Mouse (Mus musculus) kidney, adult 2 months (tissue): Measurements from ENCODE around the gene Pkd1l1. TPM values are rescaled to one million over a fixed set of nuclear protein-coding genes. Genes with fewer than 3 reads are reported as not detected.

Source experiments
- DNase-seq: peaks from one replicate; pipeline ENCODE4 v3.0.0; 2021
- H3K27ac ChIP-seq: fragments of 200-500 bp; 2 replicates; pipeline ENCODE4 v1.5.1; 2012; ENCODE audit warnings: low read depth, low read length, control low read depth, inconsistent platforms; ENCODE audit not compliant: insufficient read depth
- H3K27me3 ChIP-seq: fragments of 200-500 bp; replicated peaks from 2 replicates; pipeline ENCODE4 v1.6.1; 2012; ENCODE audit warnings: mild to moderate bottlenecking, moderate library complexity, low read length, inconsistent platforms; ENCODE audit not compliant: control insufficient read depth, insufficient read depth
- H3K36me3 ChIP-seq: fragments of 200-500 bp; 2 replicates; pipeline ENCODE4 v1.6.1; 2012; ENCODE audit warnings: mild to moderate bottlenecking, moderate library complexity, low read length, inconsistent platforms; ENCODE audit not compliant: control insufficient read depth, insufficient read depth
- H3K4me1 ChIP-seq: fragments of 200-500 bp; 2 replicates; pipeline ENCODE4 v1.6.1; 2011; ENCODE audit warnings: low read length; ENCODE audit not compliant: control insufficient read depth, insufficient read depth
- H3K4me3 ChIP-seq: fragments of 200-500 bp; 2 replicates; pipeline ENCODE4 v1.5.1; 2011; ENCODE audit warnings: mild to moderate bottlenecking, low read depth, low read length, control low read depth; ENCODE audit not compliant: insufficient read depth
- CTCF ChIP-seq: fragments of 200-500 bp; conservative IDR thresholded peaks from 2 replicates; pipeline ENCODE4 v1.5.1; 2011; ENCODE audit warnings: low read depth, mild to moderate bottlenecking, control low read depth, low read length, moderate library complexity, mixed read lengths; ENCODE audit not compliant: insufficient read depth, insufficient read length
- POLR2A ChIP-seq: fragments of 200-500 bp; IDR thresholded peaks from one replicate; pipeline ENCODE4 v1.6.1; 2011; ENCODE audit warnings: low read depth, low read length, control low read depth
- WGBS: fragments of 180-500 bp; shearing (Covaris S2); methylation state at CpG from one replicate; pipeline ENCODE4 v1.1.7; 2018; 5-methylcytosine and 5-hydroxymethylcytosine counted together
- polyA plus RNA-seq: library from polyadenylated mRNA; depleted of rRNA; stranded (reverse); fragments of >200 nt; gene quantifications from 2 replicates; pipeline ENCODE4 v1.2.3, GENCODE M21; 2012

Pkd1l1 gene
- polyA plus RNA-seq, 1 experiment = 0.39 TPM

- DNase-seq = peak; percentile 41
- H3K27ac ChIP-seq = no peak overlapping the region
- no peaks in the 10 kb centered on the region for H3K27me3 ChIP-seq
- 27% methylated on average over 5 of the region's 5 CpGs for WGBS
- TF ChIP-seq CTCF = no peak
- TF ChIP-seq POLR2A = no peak
- H3K36me3 ChIP-seq = no peaks in the 10 kb centered on the region
- no peaks in the 10 kb centered on the region for H3K4me1 ChIP-seq
- H3K4me3 ChIP-seq = no peak overlapping the region
Observed at GRCm38 (mm10) chr11:8797486-8797885, 175.6 kb downstream of the Pkd1l1 start.

DNA sequence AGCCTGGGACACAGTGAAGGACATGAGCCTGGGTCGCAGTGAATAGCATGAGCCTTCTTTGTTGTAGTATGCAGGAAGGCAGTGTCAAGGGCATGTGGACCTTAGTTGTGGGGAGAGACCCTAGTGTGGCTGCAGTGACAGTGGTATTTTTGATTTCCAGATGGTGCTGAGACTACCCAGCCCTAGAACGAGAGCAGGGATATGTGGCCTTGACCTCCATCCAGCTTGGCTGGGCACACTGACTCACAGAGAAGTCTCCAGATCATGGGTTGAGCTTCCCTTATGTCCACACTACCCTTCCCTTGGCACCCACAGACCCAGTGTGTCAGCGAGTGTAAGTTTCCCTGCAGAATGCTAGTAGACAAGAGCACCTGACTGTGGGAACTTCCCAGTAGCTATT lies 178.0 kb downstream of the Pkd1l1 start:
- H3K4me1 ChIP-seq = no peaks in the 10 kb centered on the region
- 94% methylated on average over 3 of the region's 3 CpGs for WGBS
- H3K36me3 ChIP-seq = no peaks in the 10 kb centered on the region
- no peak overlapping the region for H3K4me3 ChIP-seq
- no peak for DNase-seq
- TF ChIP-seq CTCF (no peak), POLR2A (no peak)
- H3K27ac ChIP-seq = no peak overlapping the region
- H3K27me3 ChIP-seq = no peaks in the 10 kb centered on the region

DNA sequence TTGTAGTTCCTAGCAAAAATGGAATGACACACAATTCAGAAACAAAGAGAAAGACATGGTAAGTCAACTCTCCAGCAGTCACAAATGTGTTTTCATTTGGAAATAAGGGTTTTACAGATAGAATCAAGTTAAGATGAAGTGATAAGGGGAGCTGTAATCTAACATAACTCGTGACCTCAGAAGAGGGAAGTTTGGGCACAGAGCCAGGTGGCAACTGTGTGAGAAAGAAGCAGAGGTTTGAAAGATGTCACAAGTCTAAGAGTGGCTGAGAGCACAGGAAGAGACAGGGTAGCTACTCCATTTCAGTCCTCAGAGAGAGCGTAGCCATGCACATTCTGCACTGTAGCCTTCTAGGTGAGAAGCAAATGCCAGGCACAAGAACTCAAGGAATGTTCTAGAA lies 180.9 kb downstream of the Pkd1l1 start:
- no peaks in the 10 kb centered on the region for H3K27me3 ChIP-seq

GRCm38 (mm10) chr11:8789186-8789585 lies 183.9 kb downstream of the Pkd1l1 start:
- Histone ChIP-seq H3K27me3 (no peaks in the 10 kb centered on the region), H3K27ac (no peak overlapping the region), H3K4me3 (no peak overlapping the region), H3K36me3 (no peaks in the 10 kb centered on the region), H3K4me1 (no peaks in the 10 kb centered on the region)
- no peak for TF ChIP-seq CTCF
- TF ChIP-seq POLR2A = no peak
- WGBS = 62% methylated on average over 5 of the region's 5 CpGs
- no peak for DNase-seq

More for the DNA sequence above, 180.9 kb downstream of the Pkd1l1 start:
- Histone ChIP-seq H3K27ac (no peak overlapping the region), H3K36me3 (no peaks in the 10 kb centered on the region), H3K4me1 (no peaks in the 10 kb centered on the region), H3K4me3 (no peak overlapping the region)
- no peak for DNase-seq
- TF ChIP-seq CTCF = no peak
- TF ChIP-seq POLR2A = no peak
- 68% methylated on average over 2 of the region's 2 CpGs for WGBS

DNA sequence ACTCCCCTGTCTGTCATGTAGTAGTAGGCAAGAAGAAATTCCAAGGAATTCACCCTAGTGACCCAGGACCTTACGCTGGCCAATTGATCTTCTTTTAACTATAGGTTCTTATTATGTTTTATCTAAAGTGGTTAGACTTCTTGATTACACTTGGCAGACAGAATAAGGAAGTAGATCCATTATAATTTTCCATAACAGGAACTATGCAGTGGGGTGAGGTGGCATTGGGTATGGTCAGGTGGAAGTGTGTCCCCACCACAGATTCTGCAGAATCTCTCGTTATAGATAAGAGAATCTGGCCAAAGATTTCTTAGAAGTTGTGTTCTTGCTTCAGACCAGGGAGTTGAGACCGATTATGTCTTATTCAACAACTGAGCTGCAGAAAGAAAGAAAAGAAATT lies 185.5 kb downstream of the Pkd1l1 start:
- H3K4me3 ChIP-seq = no peak overlapping the region
- no peaks in the 10 kb centered on the region for H3K4me1 ChIP-seq
- TF ChIP-seq POLR2A = no peak
- TF ChIP-seq CTCF = no peak
- no peaks in the 10 kb centered on the region for H3K36me3 ChIP-seq
- DNase-seq = no peak
- no peak overlapping the region for H3K27ac ChIP-seq
- no peaks in the 10 kb centered on the region for H3K27me3 ChIP-seq
- WGBS = 81% methylated on average over 3 of the region's 3 CpGs

GRCm38 (mm10) chr11:8784413-8784812 lies 188.7 kb downstream of the Pkd1l1 start:
- Histone ChIP-seq H3K27me3 (no peaks in the 10 kb centered on the region), H3K4me3 (no peak overlapping the region), H3K27ac (no peak overlapping the region), H3K36me3 (no peaks in the 10 kb centered on the region), H3K4me1 (no peaks in the 10 kb centered on the region)
- DNase-seq = no peak
- TF ChIP-seq POLR2A (no peak), CTCF (no peak)
- WGBS = 53% methylated on average over 4 of the region's 4 CpGs

DNA sequence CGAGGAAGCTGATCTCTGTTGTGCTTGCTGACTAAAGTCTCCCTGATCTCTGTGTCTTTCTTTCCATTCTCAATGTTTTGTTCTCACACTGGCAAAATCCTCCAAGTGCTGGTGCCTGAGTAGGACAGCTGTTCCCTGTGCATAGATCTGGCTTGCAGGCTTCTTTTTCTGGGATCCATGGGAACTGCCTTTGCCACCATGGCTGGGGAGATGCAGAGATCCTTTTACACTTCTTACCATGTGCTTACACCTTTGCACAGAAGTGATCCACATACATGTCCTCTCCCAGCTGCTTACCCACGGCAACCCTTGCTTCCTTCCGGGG lies 191.0 kb downstream of the Pkd1l1 start:
- Histone ChIP-seq H3K36me3 (no peaks in the 10 kb centered on the region), H3K4me3 (no peak overlapping the region), H3K27ac (no peak overlapping the region), H3K27me3 (no peaks in the 10 kb centered on the region), H3K4me1 (no peaks in the 10 kb centered on the region)
- no peak for TF ChIP-seq CTCF
- TF ChIP-seq POLR2A = no peak
- DNase-seq = no peak
- 66% methylated on average over 3 of the region's 3 CpGs for WGBS

DNA sequence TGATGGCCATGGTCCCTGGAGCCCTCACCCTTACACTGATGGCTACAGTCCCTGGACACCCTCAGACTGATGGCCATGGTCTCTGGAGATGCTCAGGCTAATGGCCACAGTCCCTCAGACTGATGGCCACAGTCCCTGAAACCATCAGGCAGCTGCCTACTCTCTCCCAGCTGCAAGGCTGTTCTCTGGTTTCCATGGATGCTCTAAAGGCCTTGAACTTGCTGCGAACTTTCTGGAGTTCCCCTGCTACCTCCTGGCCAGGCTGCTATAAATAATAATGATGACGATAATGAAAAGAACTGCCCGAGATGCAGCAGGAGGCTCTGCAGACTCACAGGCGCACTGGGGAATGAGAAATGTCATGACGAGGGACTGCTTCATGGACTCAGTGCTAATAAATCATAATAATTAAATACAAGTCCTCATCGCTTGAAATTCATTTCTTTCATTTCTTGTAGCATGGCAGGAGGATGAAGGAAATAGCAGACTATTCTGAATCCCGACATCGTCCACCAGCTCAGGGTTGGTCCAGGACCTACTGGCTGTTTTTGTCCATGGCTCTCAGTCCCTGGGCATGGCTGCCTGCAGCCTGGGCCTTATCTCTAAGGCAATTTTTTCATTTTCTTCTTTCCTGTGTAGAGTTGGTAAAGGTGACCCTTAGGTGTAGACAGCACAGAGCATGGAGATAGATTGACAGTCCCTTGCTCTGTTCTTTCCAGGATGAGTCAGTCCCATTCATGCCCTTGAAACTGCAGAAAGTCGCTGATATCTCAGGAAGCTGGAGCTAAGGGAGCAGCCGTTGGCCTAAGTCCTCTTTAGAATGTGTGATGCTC lies 191.5 kb downstream of the Pkd1l1 start:
- no peak for TF ChIP-seq CTCF
- no peak for TF ChIP-seq POLR2A
- Histone ChIP-seq H3K27ac (no peak overlapping the region), H3K4me3 (no peak overlapping the region), H3K4me1 (no peaks in the 10 kb centered on the region), H3K27me3 (no peaks in the 10 kb centered on the region), H3K36me3 (no peaks in the 10 kb centered on the region)
- DNase-seq = peak; percentile 64
- 50% methylated on average over 10 of the region's 10 CpGs for WGBS
